Mouse (Mus musculus) adrenal gland, postnatal 36 days (tissue): Measurements from ENCODE around the gene Cse1l. TPM values are rescaled to one million over a fixed set of nuclear protein-coding genes. Genes with fewer than 3 reads are reported as not detected.

ENCODE experiments used
- DNase-seq, 2 experiments: peaks; one replicate each; pipeline ENCODE4 v3.0.0; 2021; ENCODE audit warnings: mixed read lengths in 1 of 2
- long read RNA-seq, 2 experiments: library from polyadenylated mRNA; stranded (forward); transcript quantifications; one replicate each; pipeline ENCODE4 v2.0.0; 2021; ENCODE audit warnings: borderline sequencing depth in 2 of 2
- total RNA-seq, 2 experiments: library from RNA; stranded (reverse); gene quantifications; 2 replicates each; pipeline ENCODE4 v1.2.3; 2021

The Cse1l gene
- 10 to 100 TPM; 63.8 to 66.6 TPM for total RNA-seq
- long read RNA-seq, experiment 1, transcript Cse1l-201 (25 exons, 3,641 nt), result major isoform, 5 of 6 reads
- long read RNA-seq, experiment 1, partial matches to known transcripts, result 0 of 6 reads
- long read RNA-seq, experiment 1, other reads (novel, unspliced or antisense), result 1 of 6 reads
- long read RNA-seq, experiment 2, partial matches to known transcripts, result 1 of 3 reads
- long read RNA-seq, experiment 2, other reads (novel, unspliced or antisense), result 0 of 3 reads

- DNase-seq, result peak; percentile 97 to 98
Observed at GRCm38 (mm10) chr2:166905711-166906522, at the start of gene Cse1l. Gene Cse1l (plus strand): TSS chr2:166906040.

DNA sequence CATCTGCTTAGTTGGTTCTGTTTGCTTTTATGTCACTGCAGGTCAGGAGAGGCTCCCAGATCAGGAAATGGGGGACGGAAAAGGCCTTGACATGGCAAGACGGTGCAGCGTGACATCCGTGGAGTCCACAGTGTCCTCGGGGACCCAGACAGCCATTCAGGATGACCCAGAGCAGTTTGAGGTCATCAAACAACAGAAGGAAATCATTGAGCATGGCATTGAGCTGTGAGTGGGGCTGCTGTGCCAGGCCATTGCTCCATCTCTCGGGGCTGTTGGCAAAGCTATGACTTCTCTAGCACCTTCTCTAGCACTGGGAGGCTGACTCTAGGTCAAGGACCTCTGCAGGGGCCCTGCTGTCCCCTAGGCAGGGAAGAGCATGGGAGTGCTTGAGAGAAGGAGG, 49.5 kb upstream of the Cse1l start:
- DNase-seq, result peak; percentile 18 to 59

DNA sequence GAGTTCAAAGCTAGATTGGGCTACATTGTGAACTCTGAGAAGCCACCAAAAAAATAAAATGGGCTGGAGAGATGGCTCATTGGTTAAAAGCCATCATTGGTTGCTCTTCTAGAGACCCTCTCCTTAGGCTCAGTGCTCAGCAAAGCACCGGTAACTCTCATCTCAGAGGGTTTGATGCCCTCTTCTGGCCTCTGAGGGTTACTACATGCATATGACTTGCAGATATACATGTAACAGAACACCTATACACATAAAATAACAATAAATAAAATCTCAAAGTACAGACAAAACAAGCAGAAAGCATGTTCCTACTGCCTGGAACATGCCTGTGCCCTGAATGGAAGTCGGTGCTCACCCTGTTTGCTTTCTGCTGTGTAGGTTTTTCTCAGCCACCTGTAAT, 48.7 kb upstream of the Cse1l start:
- peak in 1 of 2 experiments; percentile 34 for DNase-seq

DNA sequence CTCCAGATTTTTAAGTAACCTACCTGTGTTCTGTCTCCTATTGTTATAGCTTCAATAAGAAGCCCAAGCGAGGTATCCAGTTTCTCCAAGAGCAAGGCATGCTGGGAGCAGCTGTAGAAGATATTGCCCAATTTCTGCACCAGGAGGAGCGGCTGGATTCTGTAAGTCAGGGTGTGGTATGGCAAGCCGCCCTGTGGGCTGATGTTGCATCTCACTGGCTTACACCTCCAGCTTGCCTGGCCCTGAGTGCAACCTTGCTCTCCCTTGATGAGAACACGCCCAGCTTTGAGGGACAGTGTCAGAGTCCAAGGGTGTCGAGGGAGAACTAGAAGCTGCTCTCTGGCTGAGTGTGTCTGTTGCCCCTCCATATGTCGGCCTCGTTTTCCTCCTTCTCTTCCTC, 46.6 kb upstream of the Cse1l start:
- DNase-seq, result peak in 1 of 2 experiments; percentile 53

- DNase-seq, result no peak
Observed at GRCm38 (mm10) chr2:166862505-166862904, 43.3 kb upstream of the Cse1l start.

DNA sequence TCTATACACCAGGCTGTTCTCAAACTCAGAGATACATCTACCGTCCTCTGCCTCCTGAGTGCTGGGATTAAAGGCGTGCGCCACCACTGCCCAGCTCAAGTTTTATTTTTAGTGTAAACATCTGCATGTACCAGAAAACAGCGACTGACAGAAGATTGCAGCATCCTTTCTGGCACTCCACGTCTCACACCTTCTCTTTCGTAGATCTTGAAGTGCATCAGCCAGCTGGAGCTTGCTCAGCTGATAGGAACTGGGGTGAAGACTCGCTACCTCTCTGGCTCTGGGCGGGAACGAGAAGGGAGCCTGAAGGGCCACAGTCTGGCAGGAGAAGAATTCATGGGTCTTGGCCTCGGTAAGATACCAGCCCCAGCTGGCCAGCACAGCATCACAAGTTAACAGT, 40.4 kb upstream of the Cse1l start:
- DNase-seq, result no peak

- no peak for DNase-seq
Observed at GRCm38 (mm10) chr2:166870271-166870865, 35.5 kb upstream of the Cse1l start.

DNA sequence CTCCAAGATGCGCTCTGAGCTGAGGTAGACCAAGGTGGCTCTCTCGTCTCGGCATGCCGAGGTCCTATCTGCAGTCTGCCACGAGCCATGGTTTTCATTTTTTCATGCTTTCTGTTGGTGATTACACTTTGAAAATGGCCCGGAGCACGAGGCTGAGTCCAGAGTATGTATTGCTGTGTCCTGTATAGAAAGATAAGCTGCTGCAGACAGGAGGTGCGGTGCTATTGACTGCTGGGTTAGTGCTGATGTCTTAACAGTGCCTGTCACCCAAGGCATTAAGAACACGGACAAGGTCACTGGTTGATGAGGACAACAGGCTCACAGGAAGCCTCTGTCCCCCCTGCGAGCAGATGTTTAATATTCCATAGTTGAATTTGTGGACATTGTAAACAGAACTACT, 34.9 kb upstream of the Cse1l start:
- no peak for DNase-seq

GRCm38 (mm10) chr2:166874675-166875280, 31.1 kb upstream of the Cse1l start:
- peak in 1 of 2 experiments; percentile 18 for DNase-seq

DNA sequence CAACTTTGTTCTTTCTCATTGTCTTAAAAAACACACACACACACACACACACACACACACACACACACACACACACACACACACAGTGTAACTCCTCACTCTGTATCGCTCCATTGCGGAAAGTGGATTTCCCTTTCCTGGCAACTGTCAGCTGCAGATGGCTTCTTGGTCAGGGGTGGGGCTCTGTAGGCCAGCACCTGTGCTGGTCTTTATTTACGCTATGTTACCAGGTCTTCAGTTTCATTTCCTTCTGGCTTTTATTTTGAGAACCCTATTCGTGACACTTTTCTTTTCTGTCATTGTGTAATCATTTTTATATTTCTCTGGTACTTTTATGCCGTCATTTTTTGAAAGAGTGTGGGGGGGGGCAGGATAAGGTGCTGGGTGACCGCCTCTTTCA, 30.3 kb upstream of the Cse1l start:
- DNase-seq, result no peak

GRCm38 (mm10) chr2:166876331-166876730, 29.5 kb upstream of the Cse1l start:
- no peak for DNase-seq

DNA sequence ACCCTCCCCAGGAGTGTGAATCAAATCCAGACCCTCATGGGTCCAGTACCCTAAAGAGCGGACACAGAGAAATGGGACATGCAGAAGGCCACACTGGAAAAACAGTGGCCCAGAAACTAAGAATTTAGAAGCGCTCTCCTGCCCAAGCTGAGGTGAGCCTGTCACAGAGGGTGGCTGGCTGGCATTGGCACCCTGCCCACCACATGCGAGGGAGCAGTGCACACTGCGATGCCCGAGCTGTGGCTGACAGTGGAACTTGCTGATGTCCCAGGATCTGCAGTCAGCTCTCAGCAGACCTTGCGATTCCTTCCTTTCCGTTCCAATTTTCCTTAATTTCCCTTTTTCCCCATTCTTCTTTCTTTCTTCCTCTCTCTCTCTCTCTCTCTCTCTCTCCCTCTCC, 20.8 kb upstream of the Cse1l start:
- DNase-seq, result peak; percentile 58 to 66

GRCm38 (mm10) chr2:166885619-166886018, 20.2 kb upstream of the Cse1l start:
- DNase-seq, result no peak

GRCm38 (mm10) chr2:166886231-166886630, 19.6 kb upstream of the Cse1l start:
- DNase-seq, result no peak

DNA sequence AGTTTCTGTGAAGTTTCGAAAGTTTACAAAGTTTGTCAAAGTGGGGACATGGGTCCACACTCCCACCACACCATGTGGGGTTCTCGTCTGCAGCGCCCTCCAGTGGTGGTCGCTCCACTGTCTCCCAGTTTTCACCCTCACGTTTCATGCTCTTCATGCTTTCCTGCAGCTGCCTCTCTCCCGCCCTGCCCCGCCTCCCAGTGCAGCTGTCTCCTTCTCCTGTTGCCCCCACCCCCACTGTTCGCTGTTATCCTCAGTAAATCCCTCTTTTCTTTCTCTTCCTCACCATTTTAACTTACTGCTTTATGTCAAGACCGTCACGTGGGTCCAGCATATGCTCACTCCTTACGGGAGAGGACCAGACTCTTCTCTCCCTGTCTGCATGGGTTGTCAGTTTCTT, 18.0 kb upstream of the Cse1l start:
- DNase-seq, result no peak

GRCm38 (mm10) chr2:166891366-166891880, 14.4 kb upstream of the Cse1l start:
- peak; percentile 59 to 63 for DNase-seq

DNA sequence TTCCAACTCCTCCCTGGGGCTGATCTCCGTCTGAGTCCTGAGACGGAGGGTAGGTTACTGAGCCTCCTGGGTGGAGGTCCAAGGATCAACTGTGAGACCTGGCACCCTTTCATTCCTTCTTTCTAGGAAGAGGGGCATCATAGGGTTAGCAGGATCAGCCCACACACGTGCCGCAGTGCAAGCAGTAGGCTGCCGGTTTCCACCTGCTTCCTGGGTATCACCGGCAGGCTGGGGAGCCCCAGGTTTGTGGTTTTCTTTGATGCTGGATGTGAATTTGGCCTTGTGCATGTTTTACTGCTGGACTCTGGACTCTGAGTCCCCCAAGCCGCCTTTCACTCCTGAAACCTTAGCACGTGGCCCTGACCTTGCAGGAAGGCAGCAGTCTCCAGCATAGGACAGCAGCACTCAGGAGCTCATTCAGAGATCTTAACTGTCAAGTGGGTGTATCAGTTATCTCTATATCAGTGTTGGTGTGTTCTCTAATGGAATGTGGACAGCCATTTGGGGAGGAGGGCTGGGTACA, 13.6 kb upstream of the Cse1l start:
- DNase-seq, result peak in 1 of 2 experiments; percentile 15

GRCm38 (mm10) chr2:166893036-166893435, 12.8 kb upstream of the Cse1l start:
- no peak for DNase-seq

GRCm38 (mm10) chr2:166896368-166896767, 9.5 kb upstream of the Cse1l start:
- no peak for DNase-seq

DNA sequence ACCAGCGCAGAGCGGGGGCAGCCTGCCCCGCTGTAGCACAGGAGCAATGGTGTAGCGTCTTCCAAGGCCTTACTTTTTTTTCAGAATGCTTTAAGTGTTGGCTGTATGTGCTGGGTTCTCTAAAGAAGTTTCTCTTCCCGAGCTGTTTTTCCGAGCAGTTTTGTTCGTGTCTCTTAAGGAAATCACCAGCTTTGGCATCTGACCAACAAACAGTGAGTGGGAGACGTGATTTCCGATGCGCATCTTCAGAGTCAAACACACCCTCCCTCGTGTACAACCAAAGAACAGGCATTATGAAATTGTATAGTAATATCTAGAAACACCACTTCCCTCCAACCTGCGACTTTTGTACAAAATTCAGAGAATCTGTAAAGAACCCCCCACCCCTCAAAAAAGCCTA, 8.9 kb upstream of the Cse1l start:
- no peak for DNase-seq

- DNase-seq, result no peak
Observed at GRCm38 (mm10) chr2:166899161-166899560, 6.7 kb upstream of the Cse1l start.

GRCm38 (mm10) chr2:166899746-166900145, 6.1 kb upstream of the Cse1l start:
- DNase-seq, result no peak
